Mouse (Mus musculus): ENCODE results near the gene Iqcf1. TPM values are rescaled to one million over a fixed set of nuclear protein-coding genes. Genes with fewer than 3 reads are reported as not detected.
"Not testable (repeated sequence)": the region's sequence is repeated elsewhere in the genome, so short reads cannot be mapped to it uniquely, and the experiment has no call there.

Iqcf1 gene
- total and polyA plus RNA-seq, 3 experiments, result not detected

DNA sequence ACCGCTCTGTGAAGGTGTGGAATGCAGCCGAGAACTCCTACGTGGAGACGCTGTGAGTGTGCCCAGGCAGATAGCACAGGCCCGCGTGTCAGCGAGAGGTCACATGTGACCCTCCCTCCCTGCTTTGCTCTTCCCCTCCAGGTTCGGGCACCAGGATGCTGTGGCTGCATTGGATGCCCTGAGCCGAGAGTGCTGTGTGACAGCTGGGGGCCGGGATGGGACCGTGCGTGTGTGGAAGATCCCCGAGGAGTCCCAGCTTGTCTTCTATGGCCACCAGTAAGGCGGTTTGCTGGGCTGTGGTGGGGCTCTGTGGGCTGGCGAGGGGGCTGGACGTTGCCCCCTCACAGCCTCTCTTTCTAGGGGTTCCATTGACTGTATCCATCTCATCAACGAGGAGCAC lies 16.2 kb upstream of the Iqcf1 start:
- DNase-seq (ENCODE audit: extremely low read depth), result no peak
- TF ChIP-seq NELFE (IDR thresholded peaks at IDR 0.05; ENCODE audit: low read depth, low read length) (no peak), KAT2A (IDR thresholded peaks at IDR 0.05; ENCODE audit: insufficient replicate concordance, low read length) (no peak), MAX (IDR thresholded peaks at IDR 0.05; ENCODE audit: low read length) (no peak)
- in situ Hi-C loops (cut with MboI; ENCODE audit: low pct_ligation_motif_present, low pct_unique_long_range_greater_than_20kb, low sequenced_read_pairs), result no loop called here
- peaks cover 59 to 77% of the 10 kb centered on the region in 2 experiments for H3K36me3 ChIP-seq (replicated peaks in 1 of 2; ENCODE audit: control insufficient read depth in 1 of 2, insufficient read depth in 1 of 2, low read length in 1 of 2)
- H3K4me3 ChIP-seq (replicated peaks in 1 of 3; ENCODE audit: low read depth in 2 of 3, low read length in 2 of 3, poor library complexity in 1 of 3), result no peak overlapping the region
- H3K9me3 ChIP-seq (replicated peaks; ENCODE audit: low read length), result no peaks in the 10 kb centered on the region
- peaks cover 11% of the 10 kb centered on the region for H3K79me2 ChIP-seq (replicated peaks; ENCODE audit: control insufficient read depth, extremely low read depth, insufficient read depth, poor library complexity, severe bottlenecking)
- H3K27me3 ChIP-seq (replicated peaks), result no peaks in the 10 kb centered on the region
- dilution Hi-C loops (cut with MboI; ENCODE audit: extremely low pct_ligation_motif_present, extremely low pct_unique_long_range_greater_than_20kb, low sequenced_read_pairs), result no loop called here
- H3K4me2 ChIP-seq (ENCODE audit: insufficient read depth, low read depth, poor library complexity, severe bottlenecking), result no peak overlapping the region
- no peak overlapping the region for H3K9ac ChIP-seq (ENCODE audit: insufficient read depth, low read depth)
- peaks cover 6 to 27% of the 10 kb centered on the region in 2 experiments; a peak in 3 of 4 replicates for H3K4me1 ChIP-seq (ENCODE audit: control insufficient read depth in 1 of 2, insufficient read depth in 2 of 2)
- H3K27ac ChIP-seq (ENCODE audit: insufficient read depth, low read depth), result no peak overlapping the region

DNA sequence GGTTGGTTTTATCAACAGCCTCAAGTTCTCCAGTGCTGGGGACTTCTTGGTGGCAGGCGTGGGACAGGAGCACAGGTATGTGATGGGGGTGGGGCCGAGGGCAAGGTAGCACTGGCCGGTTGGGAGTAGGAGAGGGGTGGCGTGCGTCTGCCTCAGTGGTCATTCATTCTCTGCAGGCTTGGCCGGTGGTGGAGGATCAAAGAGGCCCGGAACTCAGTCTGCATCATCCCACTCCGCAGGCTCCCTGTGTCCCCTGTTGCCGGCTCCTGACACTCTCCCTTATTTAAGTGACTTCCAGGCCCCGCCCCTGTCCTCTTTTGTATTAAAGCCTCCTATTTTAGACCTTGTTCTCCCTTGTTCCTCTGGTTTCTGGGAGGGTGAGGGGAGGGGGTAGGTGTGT lies 14.7 kb upstream of the Iqcf1 start:
- H3K27me3 ChIP-seq (replicated peaks), result no peaks in the 10 kb centered on the region
- in situ Hi-C loops (cut with MboI; ENCODE audit: low pct_ligation_motif_present, low pct_unique_long_range_greater_than_20kb, low sequenced_read_pairs) (no loop called here), dilution Hi-C loops (cut with MboI; ENCODE audit: extremely low pct_ligation_motif_present, extremely low pct_unique_long_range_greater_than_20kb, low sequenced_read_pairs) (no loop called here)
- DNase-seq (ENCODE audit: extremely low read depth), result no peak
- H3K4me2 ChIP-seq (ENCODE audit: insufficient read depth, low read depth, poor library complexity, severe bottlenecking), result no peak overlapping the region
- no peaks in the 10 kb centered on the region for H3K79me2 ChIP-seq (replicated peaks; ENCODE audit: control insufficient read depth, extremely low read depth, insufficient read depth, poor library complexity, severe bottlenecking)
- H3K36me3 ChIP-seq (replicated peaks in 1 of 2; ENCODE audit: control insufficient read depth in 1 of 2, insufficient read depth in 1 of 2, low read length in 1 of 2), result peaks cover 51 to 68% of the 10 kb centered on the region in 2 experiments
- no peak overlapping the region for H3K4me3 ChIP-seq (replicated peaks in 1 of 3; ENCODE audit: low read depth in 2 of 3, low read length in 2 of 3, poor library complexity in 1 of 3)
- peaks cover 0 to 12% of the 10 kb centered on the region in 2 experiments; a peak in 2 of 4 replicates for H3K4me1 ChIP-seq (ENCODE audit: control insufficient read depth in 1 of 2, insufficient read depth in 2 of 2)
- H3K9ac ChIP-seq (ENCODE audit: insufficient read depth, low read depth), result no peak overlapping the region
- TF ChIP-seq ZMIZ1 (IDR thresholded peaks at IDR 0.05; ENCODE audit: low read depth, low read length), result no peak
- TF ChIP-seq UBTF (IDR thresholded peaks at IDR 0.05; ENCODE audit: low read depth, low read length), result no peak
- TF ChIP-seq POLR2AphosphoS2 (IDR thresholded peaks at IDR 0.05; ENCODE audit: low read depth, low read length), result no peak
- no peak for TF ChIP-seq MAFK (IDR thresholded peaks at IDR 0.05; ENCODE audit: insufficient replicate concordance, low read length)
- no peak for TF ChIP-seq JUN (IDR thresholded peaks at IDR 0.05; ENCODE audit: insufficient read depth, low read depth, low read length)
- no peak for TF ChIP-seq IRF4 (IDR thresholded peaks at IDR 0.05; ENCODE audit: low read depth, low read length)
- no peak for TF ChIP-seq CTCF (conservative IDR thresholded peaks at IDR 0.05 in 1 of 2, IDR thresholded peaks at IDR 0.05 in 1 of 2; ENCODE audit: low read depth in 2 of 2, low read length in 2 of 2)
- no peak for TF ChIP-seq TBP (conservative IDR thresholded peaks at IDR 0.05; ENCODE audit: low read depth, low read length)
- TF ChIP-seq SMC3 (IDR thresholded peaks at IDR 0.05; ENCODE audit: low read depth, low read length), result no peak
- no peak overlapping the region for H3K27ac ChIP-seq (ENCODE audit: insufficient read depth, low read depth)
- no peaks in the 10 kb centered on the region for H3K9me3 ChIP-seq (replicated peaks; ENCODE audit: low read length)

DNA sequence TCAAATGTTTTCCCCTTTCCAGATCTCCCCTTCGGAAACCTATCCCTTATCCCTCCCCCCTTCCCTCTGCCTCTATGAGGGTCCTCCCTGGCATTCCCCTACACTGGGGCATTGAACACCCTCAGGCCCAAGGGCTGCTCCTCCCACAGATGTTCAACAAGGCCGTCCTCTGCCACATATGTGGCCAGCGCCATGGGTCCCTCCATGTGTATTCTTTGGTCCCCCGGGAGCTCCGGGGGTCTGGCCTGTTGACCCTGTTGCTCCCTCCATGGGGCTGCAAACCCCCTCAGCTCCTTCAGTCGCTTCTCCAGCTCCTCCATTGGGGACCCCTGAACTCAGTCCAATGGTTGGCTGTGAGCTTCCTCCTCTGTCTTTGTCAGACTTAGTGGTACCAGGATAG lies 12.2 kb upstream of the Iqcf1 start:
- H3K9ac ChIP-seq (ENCODE audit: insufficient read depth, low read depth); H3K4me3 ChIP-seq (replicated peaks in 1 of 3; ENCODE audit: low read depth in 2 of 3, low read length in 2 of 3, poor library complexity in 1 of 3); H3K79me2 ChIP-seq (replicated peaks; ENCODE audit: control insufficient read depth, extremely low read depth, insufficient read depth, poor library complexity, severe bottlenecking); dilution Hi-C loops (cut with MboI; ENCODE audit: extremely low pct_ligation_motif_present, extremely low pct_unique_long_range_greater_than_20kb, low sequenced_read_pairs); H3K27ac ChIP-seq (ENCODE audit: insufficient read depth, low read depth); H3K9me3 ChIP-seq (replicated peaks; ENCODE audit: low read length); H3K4me2 ChIP-seq (ENCODE audit: insufficient read depth, low read depth, poor library complexity, severe bottlenecking); H3K4me1 ChIP-seq (ENCODE audit: control insufficient read depth in 1 of 2, insufficient read depth in 2 of 2); H3K27me3 ChIP-seq (replicated peaks); DNase-seq (ENCODE audit: extremely low read depth); in situ Hi-C loops (cut with MboI; ENCODE audit: low pct_ligation_motif_present, low pct_unique_long_range_greater_than_20kb, low sequenced_read_pairs): not testable (repeated sequence)
- peaks cover 31 to 48% of the 10 kb centered on the region in 2 experiments for H3K36me3 ChIP-seq (replicated peaks in 1 of 2; ENCODE audit: control insufficient read depth in 1 of 2, insufficient read depth in 1 of 2, low read length in 1 of 2)
